Mouse (Mus musculus): Measurements from ENCODE around the gene Cep250.

- TF ChIP-seq POLR2A (IDR thresholded peaks at IDR 0.05; ENCODE audit: control insufficient read depth, low read depth, low read length) = no peak
- no peak for TF ChIP-seq CTCF (IDR thresholded peaks at IDR 0.05; ENCODE audit: control insufficient read depth, insufficient read depth, insufficient replicate concordance, low read depth, low read length)
Measured at GRCm38 (mm10) chr2:155962991-155963390, 6.7 kb downstream of the Cep250 start.

Data from testis, adult 2 months (tissue).